Mouse (Mus musculus) neural tube, embryonic 14.5 days (tissue): ENCODE results near the gene Ppp1r35. TPM values are rescaled to one million over a fixed set of nuclear protein-coding genes. Genes with fewer than 3 reads are reported as not detected.

Experiments
- ATAC-seq: fragments of 200-750 bp; cut with Nextera tagmentation; 2 replicates; pipeline ENCODE4 v1.8.0; 2017; ENCODE audit warnings: low read depth, mild to moderate bottlenecking, moderate TSS enrichment, moderate library complexity
- H3K27ac ChIP-seq: fragments of 300-500 bp; sonication (generic); 2 replicates; pipeline ENCODE4 v1.5.1; 2014; ENCODE audit warnings: low read depth, mild to moderate bottlenecking, control low read depth, low read length, moderate library complexity, mixed read lengths
- H3K27me3 ChIP-seq: fragments of 300-500 bp; sonication (generic); 2 replicates; pipeline ENCODE4 v1.6.1; 2014; ENCODE audit warnings: low read length; ENCODE audit not compliant: control insufficient read depth, insufficient read depth
- H3K36me3 ChIP-seq: fragments of 300-500 bp; sonication (generic); 2 replicates; pipeline ENCODE4 v1.6.1; 2014; ENCODE audit warnings: low read length, mixed read lengths; ENCODE audit not compliant: control insufficient read depth, insufficient read depth
- H3K4me1 ChIP-seq: fragments of 300-500 bp; sonication (generic); 2 replicates; pipeline ENCODE4 v1.6.1; 2014; ENCODE audit warnings: low read length; ENCODE audit not compliant: control insufficient read depth, insufficient read depth
- H3K4me2 ChIP-seq: fragments of 300-500 bp; sonication (generic); 2 replicates; pipeline ENCODE4 v1.6.1; 2014; ENCODE audit warnings: mild to moderate bottlenecking, low read depth, low read length, control low read depth
- H3K4me3 ChIP-seq: fragments of 300-500 bp; sonication (generic); 2 replicates; pipeline ENCODE4 v1.5.1; 2014; ENCODE audit warnings: low read depth, low read length, control low read depth, mixed read lengths
- H3K9ac ChIP-seq: fragments of 300-500 bp; sonication (generic); replicated peaks from 2 replicates; pipeline ENCODE4 v1.6.1; 2014; ENCODE audit warnings: low read depth, mild to moderate bottlenecking, control low read depth, low read length, mixed read lengths
- H3K9me3 ChIP-seq: fragments of 300-500 bp; sonication (generic); 2 replicates; pipeline ENCODE4 v1.6.1; 2016; ENCODE audit warnings: low read length; ENCODE audit not compliant: control insufficient read depth
- WGBS: fragments of 180-500 bp; shearing (Covaris S2); extraction: QIAGEN DNeasy Blood & Tissue Kit; methylation state at CpG from one replicate; pipeline ENCODE4 v1.1.7; 2014; 5-methylcytosine and 5-hydroxymethylcytosine counted together
- polyA plus RNA-seq: library from polyadenylated mRNA; unstranded; fragments of >200 nt; fragmentation: Nextera tagmentation; extraction: Ambion mirVana; gene quantifications from 2 replicates; pipeline ENCODE4 v1.2.1, GENCODE M21; 2014

Gene Ppp1r35
- polyA plus RNA-seq, 1 experiment from 2014 or later = 43.7 TPM

DNA sequence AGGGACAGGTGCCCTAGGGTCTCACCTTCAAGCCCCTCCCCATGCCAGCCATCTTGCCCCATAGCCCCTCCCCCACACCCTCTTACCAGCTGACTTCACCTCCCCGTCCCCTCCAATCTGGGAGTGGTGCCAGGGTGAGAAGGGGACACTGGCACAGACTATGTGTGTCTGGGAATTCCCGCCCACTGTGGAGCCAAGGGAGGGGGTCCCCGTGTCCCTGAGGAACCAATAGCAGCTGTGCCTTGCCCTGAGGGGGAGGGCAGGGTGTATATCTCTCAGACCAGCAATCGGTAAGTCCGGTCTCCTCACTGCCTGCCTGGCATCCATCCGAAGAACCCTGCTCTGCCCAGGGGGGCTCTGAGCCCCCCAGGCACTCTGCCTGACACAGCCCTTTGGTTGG is 20.8 kb upstream of the Ppp1r35 start:
- Histone ChIP-seq H3K4me1 (peaks cover 6% of the 10 kb centered on the region; the same call in 1 of the 2 replicates), H3K36me3 (0 out of 2 replicates have a peak, but pooled peaks cover 3% of the 10 kb centered on the region), H3K9me3 (no peaks in the 10 kb centered on the region), H3K9ac (no peak overlapping the region), H3K4me3 (no peak overlapping the region), H3K27ac (no peak overlapping the region), H3K4me2 (peak overlapping the region; percentile 30; the same call in 1 of the 2 replicates), H3K27me3 (no peaks in the 10 kb centered on the region)
- 55% methylated on average over 6 of the region's 6 CpGs for WGBS
- ATAC-seq = peak; percentile 77

DNA sequence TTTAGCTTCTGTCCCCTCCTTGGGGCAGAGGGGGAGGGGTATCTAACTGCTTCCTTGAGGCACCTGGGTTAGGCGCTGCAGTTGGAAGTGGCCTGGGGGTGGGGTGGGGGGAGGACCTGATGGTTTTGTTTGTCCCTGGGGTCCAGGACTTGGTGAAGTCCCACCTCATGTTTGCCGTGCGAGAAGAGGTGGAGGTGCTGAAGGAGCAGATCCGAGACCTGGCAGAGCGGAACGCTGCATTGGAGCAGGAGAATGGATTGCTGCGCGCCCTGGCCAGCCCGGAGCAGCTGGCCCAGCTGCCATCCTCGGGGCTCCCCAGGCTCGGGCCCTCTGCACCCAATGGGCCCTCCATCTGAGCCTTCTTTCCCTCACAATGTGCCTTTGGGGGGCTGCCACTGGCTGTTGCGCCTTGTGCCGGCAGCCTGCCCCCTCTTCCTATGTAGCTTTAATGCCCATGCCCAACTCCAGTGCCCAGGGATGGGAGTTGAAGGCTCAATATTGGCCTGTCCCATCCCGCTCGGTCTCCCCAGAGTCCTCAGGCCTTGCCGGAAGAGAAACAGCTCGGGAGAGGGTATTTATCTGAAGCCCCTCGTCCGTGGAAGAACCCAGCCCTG is 19.6 kb upstream of the Ppp1r35 start:
- H3K4me3 ChIP-seq = no peak overlapping the region
- WGBS = 88% methylated on average over 19 of the region's 19 CpGs
- H3K9ac ChIP-seq = 0 out of 2 replicates have a peak overlapping the region, but pooled peaks have one; percentile 8
- H3K9me3 ChIP-seq = no peaks in the 10 kb centered on the region
- peak overlapping the region; percentile 64 for H3K27ac ChIP-seq
- no peak for ATAC-seq
- H3K27me3 ChIP-seq = no peaks in the 10 kb centered on the region
- H3K4me1 ChIP-seq = peaks cover 6% of the 10 kb centered on the region; the same call in 1 of the 2 replicates
- no peaks in the 10 kb centered on the region for H3K36me3 ChIP-seq
- peak overlapping the region; percentile 30 for H3K4me2 ChIP-seq

DNA sequence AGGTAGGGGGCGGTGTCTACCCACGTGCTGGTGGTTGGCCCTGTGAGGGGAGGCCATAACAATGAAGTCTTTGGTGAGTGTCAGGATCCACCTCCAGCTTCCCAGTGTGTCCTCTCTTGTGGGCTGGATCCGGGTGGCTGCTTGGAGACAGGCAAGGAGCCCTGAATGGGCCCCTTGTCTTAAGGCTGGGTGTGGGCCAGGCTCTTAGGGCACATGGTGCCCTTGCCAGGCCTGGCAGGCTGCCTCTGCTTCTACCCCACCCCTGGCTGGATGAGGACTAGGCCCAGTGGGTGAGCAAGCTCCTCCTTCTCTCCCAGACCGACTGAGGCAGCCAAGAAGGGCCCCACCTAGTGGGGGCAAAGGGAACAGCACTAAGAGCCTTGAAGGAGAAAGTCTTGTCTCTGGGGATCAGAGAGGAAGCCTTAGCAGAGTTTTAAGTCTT is 18.7 kb upstream of the Ppp1r35 start:
- H3K4me2 ChIP-seq = no peak overlapping the region
- no peaks in the 10 kb centered on the region for H3K9me3 ChIP-seq
- no peaks in the 10 kb centered on the region for H3K27me3 ChIP-seq
- peak; percentile 85 for ATAC-seq
- no peak overlapping the region for H3K27ac ChIP-seq
- no peaks in the 10 kb centered on the region for H3K36me3 ChIP-seq
- H3K9ac ChIP-seq = no peak overlapping the region
- peaks cover 6% of the 10 kb centered on the region; the same call in 1 of the 2 replicates for H3K4me1 ChIP-seq
- 21% methylated on average over 4 of the region's 4 CpGs for WGBS
- no peak overlapping the region for H3K4me3 ChIP-seq

DNA sequence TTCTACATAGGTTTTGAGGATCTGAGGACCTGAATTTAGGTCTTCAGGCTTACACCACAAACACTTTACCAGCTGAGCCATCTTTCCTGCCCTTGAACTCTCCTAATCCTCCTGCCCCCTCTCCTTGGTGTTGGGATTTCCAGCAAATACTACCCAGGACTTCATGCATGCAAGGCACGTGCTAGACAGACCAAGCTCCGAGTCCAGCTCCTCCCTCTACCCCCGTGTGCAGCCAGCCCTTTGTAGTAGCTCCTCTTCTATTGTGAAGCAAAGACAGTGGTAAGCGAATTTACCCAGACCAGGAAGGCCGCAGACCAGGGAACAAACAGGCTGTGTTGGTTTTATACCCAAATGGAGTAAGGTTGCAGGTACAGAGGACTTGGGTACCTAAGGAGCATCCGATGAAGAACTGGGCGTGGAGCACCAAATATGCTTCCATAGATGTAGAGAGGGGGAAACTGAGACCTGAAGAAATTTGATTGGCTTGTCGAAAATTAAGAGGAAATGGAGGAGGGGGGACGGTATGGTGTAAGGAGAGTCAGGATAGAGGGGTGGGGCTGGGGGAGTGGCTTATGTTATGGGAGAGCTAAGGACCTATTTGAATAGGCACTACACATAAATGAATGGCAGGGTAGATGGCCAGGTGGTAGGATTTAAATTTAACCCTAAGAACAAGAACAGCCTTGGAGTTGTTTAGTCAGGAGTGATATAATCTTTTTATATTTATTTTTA is 13.9 kb upstream of the Ppp1r35 start:
- Histone ChIP-seq H3K27me3 (no peaks in the 10 kb centered on the region), H3K9ac (no peak overlapping the region), H3K27ac (no peak overlapping the region), H3K4me2 (no peak overlapping the region), H3K4me1 (no peaks in the 10 kb centered on the region), H3K9me3 (no peaks in the 10 kb centered on the region), H3K36me3 (no peaks in the 10 kb centered on the region), H3K4me3 (no peak overlapping the region)
- 58% methylated on average over 9 of the region's 9 CpGs for WGBS
- no peak for ATAC-seq

DNA sequence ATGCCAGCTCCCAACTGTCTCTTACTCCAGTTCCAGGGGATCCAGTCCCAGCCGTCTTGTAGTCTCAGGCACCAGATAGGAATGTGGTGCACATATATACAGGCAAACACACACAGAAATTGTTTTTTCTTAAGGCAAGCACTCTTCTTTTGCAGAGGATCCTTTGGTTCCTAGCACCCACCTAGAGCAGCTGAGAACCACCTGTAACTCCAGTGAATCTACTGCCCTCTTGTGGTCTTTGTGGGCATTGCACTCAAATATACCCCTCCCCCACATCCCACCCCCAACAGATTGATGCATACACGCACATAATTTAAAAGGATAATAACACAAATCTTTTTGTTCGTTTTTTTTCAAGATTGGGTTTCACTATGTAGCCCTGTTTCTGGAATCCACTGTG is 12.4 kb upstream of the Ppp1r35 start:
- no peak for ATAC-seq
- no peaks in the 10 kb centered on the region for H3K36me3 ChIP-seq
- H3K27me3 ChIP-seq = no peaks in the 10 kb centered on the region
- WGBS = 60% methylated on average over 3 of the region's 3 CpGs
- H3K4me1 ChIP-seq = no peaks in the 10 kb centered on the region
- no peak overlapping the region for H3K4me2 ChIP-seq
- no peaks in the 10 kb centered on the region for H3K9me3 ChIP-seq
- H3K9ac ChIP-seq = no peak overlapping the region
- H3K4me3 ChIP-seq = no peak overlapping the region
- no peak overlapping the region for H3K27ac ChIP-seq

DNA sequence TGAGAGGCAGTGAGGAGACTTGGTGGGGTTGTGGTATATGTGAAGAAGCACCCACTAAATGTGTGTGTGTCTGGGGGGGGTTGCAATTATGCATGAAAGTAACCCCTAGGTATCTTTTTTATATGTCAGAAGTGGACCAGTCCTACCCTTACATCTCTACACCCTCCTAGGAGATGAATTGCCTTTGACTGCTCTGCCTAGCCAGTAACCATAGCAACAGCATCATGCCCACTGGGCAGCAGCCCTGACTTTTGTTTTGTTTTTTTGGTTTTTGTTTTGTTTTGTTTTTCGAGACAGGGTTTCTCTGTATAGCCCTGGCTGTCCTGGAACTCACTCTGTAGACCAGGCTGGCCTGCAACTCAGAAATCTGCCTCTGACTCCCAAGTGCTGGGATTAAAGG is 10.2 kb upstream of the Ppp1r35 start:
- no peak overlapping the region for H3K9ac ChIP-seq
- peak; percentile 60 for ATAC-seq
- H3K36me3 ChIP-seq = no peaks in the 10 kb centered on the region
- H3K27ac ChIP-seq = no peak overlapping the region
- H3K4me2 ChIP-seq = no peak overlapping the region
- 21% methylated on average over 1 of the region's 1 CpGs for WGBS
- no peak overlapping the region for H3K4me3 ChIP-seq
- no peaks in the 10 kb centered on the region for H3K27me3 ChIP-seq
- no peaks in the 10 kb centered on the region for H3K4me1 ChIP-seq
- H3K9me3 ChIP-seq = no peaks in the 10 kb centered on the region

DNA sequence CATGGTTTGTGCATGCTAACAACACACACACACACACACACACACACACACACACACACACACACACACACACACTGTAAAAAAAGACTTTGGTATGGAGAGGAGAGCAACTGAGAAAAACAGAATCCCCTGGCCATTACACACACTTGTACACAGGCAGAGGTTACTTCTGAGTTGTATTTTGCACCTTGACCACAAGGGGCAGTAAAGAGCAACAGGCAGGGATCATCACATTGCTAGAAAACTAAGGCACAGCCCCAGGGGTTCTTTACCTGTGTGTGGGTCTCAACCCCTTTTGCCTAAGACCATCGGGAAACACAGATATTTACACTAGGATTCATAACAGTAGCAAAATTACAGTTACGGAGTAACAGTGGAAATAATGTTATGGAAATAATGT is 7.9 kb upstream of the Ppp1r35 start:
- WGBS = 53% methylated on average over 2 of the region's 2 CpGs

DNA sequence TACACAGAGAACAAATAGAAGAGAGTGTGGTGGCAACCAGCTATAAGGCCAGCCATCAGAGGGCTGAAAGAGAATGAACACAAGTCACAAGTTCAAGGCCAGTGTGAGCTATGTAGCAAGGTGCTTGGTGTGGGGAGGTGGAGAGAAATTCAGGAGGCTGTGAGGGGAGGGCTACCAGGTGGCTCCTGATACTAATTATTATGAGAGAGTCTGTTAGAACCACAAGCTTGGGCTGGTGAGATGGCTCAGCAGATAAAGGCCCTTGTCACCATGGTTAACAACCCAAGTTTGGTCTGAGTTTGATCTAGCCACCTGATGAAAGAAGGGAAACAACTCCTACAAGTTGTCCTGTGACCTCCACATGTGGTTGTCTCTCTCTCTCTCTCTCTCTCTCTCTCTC is 5.9 kb upstream of the Ppp1r35 start:
- H3K27me3 ChIP-seq = no peaks in the 10 kb centered on the region
- H3K9ac ChIP-seq = no peak overlapping the region
- H3K36me3 ChIP-seq = no peaks in the 10 kb centered on the region
- H3K27ac ChIP-seq = no peak overlapping the region
- no peak overlapping the region for H3K4me3 ChIP-seq
- no peaks in the 10 kb centered on the region for H3K4me1 ChIP-seq
- H3K4me2 ChIP-seq = no peak overlapping the region
- H3K9me3 ChIP-seq = no peaks in the 10 kb centered on the region
- no peak for ATAC-seq

More for the DNA sequence above, 7.9 kb upstream of the Ppp1r35 start:
- Histone ChIP-seq H3K9ac (no peak overlapping the region), H3K27ac (no peak overlapping the region), H3K9me3 (no peaks in the 10 kb centered on the region), H3K36me3 (no peaks in the 10 kb centered on the region), H3K4me2 (no peak overlapping the region), H3K4me1 (no peaks in the 10 kb centered on the region), H3K4me3 (no peak overlapping the region), H3K27me3 (no peaks in the 10 kb centered on the region)
- no peak; the same call in 1 of the 2 replicates for ATAC-seq

DNA sequence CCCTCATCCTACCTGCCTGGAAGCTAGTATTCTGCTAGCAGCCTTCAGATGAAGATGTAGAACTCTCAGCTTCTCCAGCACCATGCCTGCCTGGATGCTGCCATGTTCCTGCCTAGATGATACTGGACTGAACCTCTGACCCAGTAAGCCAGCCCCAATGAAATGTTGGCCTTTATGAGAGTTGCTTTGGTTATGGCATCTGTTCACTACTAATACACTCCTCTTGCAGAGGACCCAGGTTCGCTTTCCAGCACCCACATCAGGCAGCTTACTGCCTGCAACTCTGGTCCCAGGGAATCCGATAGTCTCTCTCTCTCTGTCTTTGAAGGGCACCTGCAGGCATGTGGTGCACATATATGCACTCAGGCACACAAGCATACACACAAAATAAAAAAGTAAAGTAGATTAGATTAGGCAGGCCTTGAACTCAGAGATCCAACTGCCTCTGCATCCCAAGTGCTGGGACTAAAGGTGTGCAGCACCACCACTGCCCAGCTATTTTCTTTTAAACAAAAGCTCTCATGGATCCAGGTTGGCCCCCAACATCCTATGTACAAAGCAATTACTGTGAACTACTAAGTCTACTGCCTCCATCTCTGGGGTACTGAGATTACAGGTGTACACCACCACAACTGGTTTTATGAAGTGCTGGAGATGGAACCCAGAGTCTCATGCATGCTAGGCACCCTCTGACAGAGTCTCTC is 2.9 kb upstream of the Ppp1r35 start:
- no peak for ATAC-seq
- Histone ChIP-seq H3K4me2 (no peak overlapping the region), H3K36me3 (peaks cover 5% of the 10 kb centered on the region; the same call in 1 of the 2 replicates), H3K27ac (no peak overlapping the region), H3K4me3 (no peak overlapping the region), H3K27me3 (no peaks in the 10 kb centered on the region), H3K4me1 (peaks cover 12% of the 10 kb centered on the region), H3K9me3 (no peaks in the 10 kb centered on the region), H3K9ac (no peak overlapping the region)
- WGBS = 84% methylated on average over 2 of the region's 2 CpGs
